Mouse (Mus musculus): ENCODE measurements around the gene Lgals9. TPM values are rescaled to one million over a fixed set of nuclear protein-coding genes. Genes with fewer than 3 reads are reported as not detected.

The Lgals9 gene
- 47.7 and 52.9 TPM in 2 replicates for polyA plus RNA-seq (2014; fragmentation: Nextera tagmentation; extraction: Ambion mirVana)

DNA sequence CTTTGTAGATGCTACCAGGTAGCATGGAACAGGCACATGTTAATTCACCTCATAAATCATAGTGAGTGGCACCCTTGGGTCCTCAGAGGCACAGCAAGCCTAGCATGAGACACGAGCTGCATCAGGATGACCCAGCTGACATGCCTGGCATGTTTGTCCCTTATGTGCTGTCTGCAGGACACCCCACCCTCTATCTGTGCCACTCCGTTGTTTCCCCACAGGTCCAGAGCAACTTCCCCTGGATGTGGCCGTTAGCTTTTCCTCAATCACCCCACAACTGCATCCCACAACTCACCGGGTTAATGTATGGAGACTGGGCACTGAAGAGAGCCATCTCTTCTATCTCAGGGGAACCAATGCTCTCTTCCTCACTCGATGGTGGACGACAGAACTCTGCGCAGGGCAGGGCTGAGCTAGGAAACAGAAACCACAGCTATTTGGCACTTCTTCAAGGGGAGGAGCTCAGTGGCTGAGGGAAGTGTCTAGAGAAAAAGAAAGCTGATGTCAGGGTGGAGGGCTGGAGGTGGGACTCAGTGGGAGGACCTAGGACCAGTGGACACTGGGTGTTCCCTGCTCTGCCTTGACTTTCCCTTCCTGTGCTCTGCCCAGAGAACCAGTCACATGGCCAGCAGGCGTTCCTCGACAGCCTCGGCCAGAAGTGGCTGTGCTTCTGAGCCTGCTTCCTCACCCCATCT lies at the start of gene Lgals9:
TSS of gene Lgals9 (minus strand) at position 464 of the 695 bp plus-strand sequence.
- Histone ChIP-seq H3K4me3 (ENCODE audit: low read depth, low read length) (peak within 1 kb of the TSS; percentile 21; the same call in 1 of the 2 replicates), H3K4me1 (replicated peaks; ENCODE audit: control insufficient read depth, insufficient read depth, low read length) (0 out of 2 replicates have a peak, but pooled peaks cover 8% of the 10 kb centered on the region), H3K9ac (ENCODE audit: low read length) (0 out of 2 replicates have a peak within 1 kb of the TSS, but pooled peaks have one; percentile 10), H3K27ac (ENCODE audit: low read depth) (0 out of 2 replicates have a peak within 1 kb of the TSS, but pooled peaks have one; percentile 7), H3K27me3 (replicated peaks; ENCODE audit: control insufficient read depth, insufficient read depth, low read length) (no peaks in the 10 kb centered on the region), H3K9me3 (ENCODE audit: control insufficient read depth, low read length) (no peaks in the 10 kb centered on the region), H3K4me2 (ENCODE audit: low read length) (peak within 1 kb of the TSS; percentile 36), H3K36me3 (ENCODE audit: control insufficient read depth, insufficient read depth, low read length) (no peaks in the 10 kb centered on the region)
- DNase-seq (ENCODE audit: low spot score) = peak; percentile 61
- no peak for ATAC-seq (replicated peaks; ENCODE audit: low FRiP score, low TSS enrichment, low read depth)
- WGBS = 59% methylated on average over 10 of the region's 10 CpGs

DNA sequence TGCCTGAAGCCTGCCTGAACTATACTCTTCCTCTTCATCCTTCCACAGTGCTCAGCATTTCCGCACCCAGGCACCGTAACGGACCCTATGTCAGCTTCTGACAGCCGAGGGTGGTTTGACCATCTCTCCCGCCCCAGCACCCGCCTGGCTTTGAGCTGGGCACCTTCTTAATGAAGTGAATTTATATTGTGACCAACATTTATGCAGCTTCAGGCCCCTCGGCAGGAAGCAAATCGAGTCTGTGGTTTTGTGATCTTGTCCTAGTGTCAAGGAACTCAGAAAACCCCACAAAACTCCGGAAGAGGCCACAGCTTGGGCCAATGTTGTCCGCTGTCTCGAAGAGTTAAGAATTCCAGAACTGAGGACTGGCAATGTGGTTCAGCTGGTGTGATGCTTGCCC lies 48.9 kb upstream of the Lgals9 start:
- no peak overlapping the region for H3K4me3 ChIP-seq (ENCODE audit: low read depth, low read length)
- ATAC-seq (replicated peaks; ENCODE audit: low FRiP score, low TSS enrichment, low read depth) (no peak), DNase-seq (ENCODE audit: low spot score) (no peak)
- no peak overlapping the region for H3K9ac ChIP-seq (ENCODE audit: low read length)
- peaks cover 8% of the 10 kb centered on the region; the same call in 1 of the 2 replicates for H3K4me1 ChIP-seq (replicated peaks; ENCODE audit: control insufficient read depth, insufficient read depth, low read length)
- no peaks in the 10 kb centered on the region for H3K9me3 ChIP-seq (ENCODE audit: control insufficient read depth, low read length)
- no peaks in the 10 kb centered on the region for H3K27me3 ChIP-seq (replicated peaks; ENCODE audit: control insufficient read depth, insufficient read depth, low read length)
- 88% methylated on average over 11 of the region's 11 CpGs for WGBS
- H3K27ac ChIP-seq (ENCODE audit: low read depth) = no peak overlapping the region
- peaks cover 10% of the 10 kb centered on the region for H3K36me3 ChIP-seq (ENCODE audit: control insufficient read depth, insufficient read depth, low read length)
- no peak overlapping the region for H3K4me2 ChIP-seq (ENCODE audit: low read length)

DNA sequence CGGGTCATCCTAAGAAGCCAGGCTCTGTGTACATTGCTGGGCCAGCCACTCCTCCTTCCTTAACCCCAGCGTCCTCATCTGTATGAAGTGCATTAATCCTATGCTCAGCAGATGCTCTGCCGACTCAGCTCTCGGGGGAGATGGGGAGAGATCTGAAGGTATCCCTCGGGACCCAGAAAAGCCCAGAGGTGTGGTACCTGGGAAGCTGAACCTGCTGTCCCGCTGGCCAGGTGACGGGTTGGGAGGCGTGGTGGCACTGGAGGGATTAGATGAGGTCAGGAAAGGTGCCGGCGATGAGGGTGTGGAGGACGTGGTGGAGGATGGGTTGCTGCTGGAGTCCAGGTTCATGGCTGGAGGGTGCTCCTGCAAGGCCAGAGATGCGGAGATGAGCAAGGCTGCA lies 48.3 kb upstream of the Lgals9 start:
- ATAC-seq (replicated peaks; ENCODE audit: low FRiP score, low TSS enrichment, low read depth) (no peak), DNase-seq (ENCODE audit: low spot score) (no peak)
- Histone ChIP-seq H3K9ac (ENCODE audit: low read length) (no peak overlapping the region), H3K4me1 (replicated peaks; ENCODE audit: control insufficient read depth, insufficient read depth, low read length) (peaks cover 8% of the 10 kb centered on the region; the same call in 1 of the 2 replicates), H3K4me3 (ENCODE audit: low read depth, low read length) (no peak overlapping the region), H3K9me3 (ENCODE audit: control insufficient read depth, low read length) (no peaks in the 10 kb centered on the region), H3K4me2 (ENCODE audit: low read length) (no peak overlapping the region), H3K27ac (ENCODE audit: low read depth) (no peak overlapping the region), H3K36me3 (ENCODE audit: control insufficient read depth, insufficient read depth, low read length) (peaks cover 10% of the 10 kb centered on the region), H3K27me3 (replicated peaks; ENCODE audit: control insufficient read depth, insufficient read depth, low read length) (no peaks in the 10 kb centered on the region)
- 72% methylated on average over 12 of the region's 12 CpGs for WGBS

DNA sequence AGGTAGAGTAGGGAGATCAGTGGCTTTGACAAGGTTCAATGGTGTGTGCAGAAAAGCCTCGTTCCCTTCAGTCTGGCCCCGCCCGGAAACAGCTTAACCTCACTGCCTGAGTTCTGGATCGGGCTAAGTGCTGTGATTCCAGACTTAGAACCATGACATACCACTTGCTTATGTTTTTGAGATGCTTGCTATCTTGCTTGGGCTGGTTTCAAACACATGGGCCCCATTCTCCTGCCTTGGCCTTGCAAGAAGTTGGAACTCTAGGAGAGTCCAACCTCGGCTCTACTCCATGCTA lies 46.7 kb upstream of the Lgals9 start:
- Histone ChIP-seq H3K4me1 (replicated peaks; ENCODE audit: control insufficient read depth, insufficient read depth, low read length) (peaks cover 8% of the 10 kb centered on the region; the same call in 1 of the 2 replicates), H3K36me3 (ENCODE audit: control insufficient read depth, insufficient read depth, low read length) (peaks cover 26% of the 10 kb centered on the region), H3K27me3 (replicated peaks; ENCODE audit: control insufficient read depth, insufficient read depth, low read length) (no peaks in the 10 kb centered on the region), H3K9ac (ENCODE audit: low read length) (no peak overlapping the region), H3K9me3 (ENCODE audit: control insufficient read depth, low read length) (no peaks in the 10 kb centered on the region), H3K4me3 (ENCODE audit: low read depth, low read length) (no peak overlapping the region), H3K27ac (ENCODE audit: low read depth) (no peak overlapping the region), H3K4me2 (ENCODE audit: low read length) (no peak overlapping the region)
- WGBS = 69% methylated on average over 5 of the region's 5 CpGs
- DNase-seq (ENCODE audit: low spot score) (no peak), ATAC-seq (replicated peaks; ENCODE audit: low FRiP score, low TSS enrichment, low read depth) (no peak)

DNA sequence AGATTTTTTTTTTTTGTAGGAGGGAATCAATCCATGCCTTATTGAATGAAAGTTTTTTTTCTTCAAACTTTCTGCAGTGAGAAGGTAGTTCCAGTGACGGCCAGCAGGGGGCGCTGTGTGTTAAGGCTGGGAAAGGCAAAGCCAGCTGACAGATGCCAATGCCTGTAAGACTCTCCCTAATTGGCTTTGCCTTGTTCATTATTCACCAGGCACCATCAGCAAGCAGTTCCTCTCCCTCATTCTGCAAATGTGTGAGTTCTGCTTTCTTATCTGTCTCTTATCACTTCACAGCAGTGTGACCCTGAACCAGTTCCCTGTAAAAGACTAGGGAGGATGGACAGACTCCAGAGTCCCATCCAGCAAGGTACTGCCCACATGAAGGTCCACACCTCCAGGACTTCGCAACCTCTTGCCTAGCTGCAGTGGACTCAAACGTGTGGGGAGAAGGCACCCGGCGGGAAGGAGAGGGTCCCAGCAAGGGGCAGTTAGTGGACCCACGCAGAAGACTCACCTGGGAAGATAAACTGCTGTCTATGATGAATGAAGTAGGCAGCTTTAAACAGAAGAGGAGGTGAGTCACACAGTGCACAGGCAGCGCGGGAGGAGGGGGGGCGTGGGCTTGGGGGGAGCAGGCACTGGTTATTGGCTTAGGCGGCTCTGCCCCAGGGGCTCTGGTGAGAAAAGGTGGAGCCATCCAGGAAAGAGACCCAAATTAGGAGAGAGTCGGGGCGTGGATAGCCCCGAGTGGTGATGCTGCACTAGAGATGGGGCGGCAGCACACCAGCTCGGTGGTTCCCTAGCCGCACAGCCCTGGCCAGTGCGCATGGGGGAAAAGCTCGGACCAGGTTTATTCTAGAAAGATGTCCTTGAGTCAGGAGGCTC lies 46.1 kb upstream of the Lgals9 start:
- no peaks in the 10 kb centered on the region for H3K9me3 ChIP-seq (ENCODE audit: control insufficient read depth, low read length)
- H3K36me3 ChIP-seq (ENCODE audit: control insufficient read depth, insufficient read depth, low read length) = peaks cover 27% of the 10 kb centered on the region
- peak; percentile 98 for DNase-seq (ENCODE audit: low spot score)
- H3K4me1 ChIP-seq (replicated peaks; ENCODE audit: control insufficient read depth, insufficient read depth, low read length) = peaks cover 8% of the 10 kb centered on the region; the same call in 1 of the 2 replicates
- H3K9ac ChIP-seq (ENCODE audit: low read length) = no peak overlapping the region
- H3K27me3 ChIP-seq (replicated peaks; ENCODE audit: control insufficient read depth, insufficient read depth, low read length) = no peaks in the 10 kb centered on the region
- peak; percentile 37; the same call in 1 of the 2 replicates for ATAC-seq (replicated peaks; ENCODE audit: low FRiP score, low TSS enrichment, low read depth)
- no peak overlapping the region for H3K4me2 ChIP-seq (ENCODE audit: low read length)
- 42% methylated on average over 19 of the region's 19 CpGs for WGBS
- H3K4me3 ChIP-seq (ENCODE audit: low read depth, low read length) = no peak overlapping the region
- H3K27ac ChIP-seq (ENCODE audit: low read depth) = no peak overlapping the region

DNA sequence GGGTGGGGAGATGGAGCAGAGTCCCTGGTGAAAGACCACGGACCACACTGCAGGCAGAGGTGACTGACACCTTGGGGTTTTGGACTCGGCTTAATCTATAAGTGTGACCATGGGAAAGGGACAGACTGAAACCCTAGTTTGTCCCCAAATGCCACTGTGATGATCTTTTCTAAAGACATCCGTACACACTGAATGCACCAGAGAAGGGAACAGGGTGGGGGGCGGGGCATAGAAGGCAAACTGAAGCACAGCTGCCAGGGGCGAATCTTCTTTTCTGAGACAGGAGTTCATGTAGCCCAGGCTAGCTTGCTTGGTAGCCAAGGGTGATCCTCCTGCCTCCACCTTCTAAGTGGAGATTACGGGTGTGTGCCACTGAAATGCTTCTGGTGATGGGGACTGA lies 39.0 kb upstream of the Lgals9 start:
- Histone ChIP-seq H3K9ac (ENCODE audit: low read length) (no peak overlapping the region), H3K27me3 (replicated peaks; ENCODE audit: control insufficient read depth, insufficient read depth, low read length) (no peaks in the 10 kb centered on the region), H3K4me3 (ENCODE audit: low read depth, low read length) (no peak overlapping the region), H3K27ac (ENCODE audit: low read depth) (peak overlapping the region; percentile 80), H3K36me3 (ENCODE audit: control insufficient read depth, insufficient read depth, low read length) (peaks cover 36% of the 10 kb centered on the region), H3K4me1 (replicated peaks; ENCODE audit: control insufficient read depth, insufficient read depth, low read length) (peaks cover 14% of the 10 kb centered on the region; the same call in 1 of the 2 replicates), H3K4me2 (ENCODE audit: low read length) (peak overlapping the region; percentile 20), H3K9me3 (ENCODE audit: control insufficient read depth, low read length) (no peaks in the 10 kb centered on the region)
- no peak for DNase-seq (ENCODE audit: low spot score)
- 75% methylated on average over 6 of the region's 6 CpGs for whole genome bisulfite sequencing
- no peak for ATAC-seq (replicated peaks; ENCODE audit: low FRiP score, low TSS enrichment, low read depth)

DNA sequence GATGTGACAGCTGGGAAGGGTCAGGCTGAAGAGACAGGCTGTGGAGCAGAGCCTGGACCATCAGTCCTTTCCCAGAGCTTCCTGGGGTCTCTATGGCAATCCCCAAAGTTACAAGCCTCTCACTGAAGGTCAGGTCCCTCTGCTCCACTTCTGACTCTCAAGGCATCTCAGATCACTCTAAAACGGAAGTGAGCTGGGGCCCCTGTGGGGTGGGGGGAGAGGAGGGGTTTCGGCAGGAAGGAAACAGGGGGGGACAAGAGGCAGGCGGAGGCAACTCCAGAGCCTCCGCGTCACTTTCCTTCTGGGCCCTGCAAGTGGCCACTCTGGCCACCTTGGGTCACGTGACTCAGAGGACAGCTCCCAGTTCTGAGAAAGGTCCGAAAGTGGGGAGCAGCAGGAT lies 38.6 kb upstream of the Lgals9 start:
- ATAC-seq (replicated peaks; ENCODE audit: low FRiP score, low TSS enrichment, low read depth) = no peak
- Histone ChIP-seq H3K4me3 (ENCODE audit: low read depth, low read length) (no peak overlapping the region), H3K36me3 (ENCODE audit: control insufficient read depth, insufficient read depth, low read length) (peaks cover 40% of the 10 kb centered on the region), H3K27me3 (replicated peaks; ENCODE audit: control insufficient read depth, insufficient read depth, low read length) (no peaks in the 10 kb centered on the region), H3K4me1 (replicated peaks; ENCODE audit: control insufficient read depth, insufficient read depth, low read length) (peaks cover 14% of the 10 kb centered on the region; the same call in 1 of the 2 replicates), H3K4me2 (ENCODE audit: low read length) (peak overlapping the region; percentile 20), H3K9me3 (ENCODE audit: control insufficient read depth, low read length) (no peaks in the 10 kb centered on the region), H3K9ac (ENCODE audit: low read length) (0 out of 2 replicates have a peak overlapping the region, but pooled peaks have one; percentile 13), H3K27ac (ENCODE audit: low read depth) (peak overlapping the region; percentile 80)
- DNase-seq (ENCODE audit: low spot score) = peak; percentile 55
- 37% methylated on average over 7 of the region's 7 CpGs for WGBS

DNA sequence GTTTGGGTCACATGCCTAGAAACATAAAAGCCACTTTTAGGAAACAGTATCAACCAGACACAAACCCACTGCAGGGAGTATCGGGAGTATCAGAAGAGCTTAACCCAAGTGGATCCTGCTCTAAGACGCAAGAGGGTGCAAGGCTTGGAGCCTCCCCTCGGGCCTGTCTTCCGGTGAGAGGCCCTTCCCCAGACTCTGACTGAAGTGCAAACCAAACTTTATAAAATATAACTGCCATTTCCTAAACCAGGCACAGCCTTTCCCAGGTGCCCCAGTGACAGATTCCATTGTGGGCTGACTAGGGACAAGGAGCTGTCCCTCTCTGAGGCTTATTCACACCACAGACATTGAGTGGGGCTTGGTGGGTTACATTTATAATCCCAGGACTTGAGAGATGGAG lies 38.1 kb upstream of the Lgals9 start:
- no peaks in the 10 kb centered on the region for H3K9me3 ChIP-seq (ENCODE audit: control insufficient read depth, low read length)
- H3K36me3 ChIP-seq (ENCODE audit: control insufficient read depth, insufficient read depth, low read length) = peaks cover 42% of the 10 kb centered on the region
- H3K9ac ChIP-seq (ENCODE audit: low read length) = no peak overlapping the region
- 58% methylated on average over 4 of the region's 4 CpGs for WGBS
- H3K4me2 ChIP-seq (ENCODE audit: low read length) = peak overlapping the region; percentile 20; the same call in 1 of the 2 replicates
- H3K4me1 ChIP-seq (replicated peaks; ENCODE audit: control insufficient read depth, insufficient read depth, low read length) = peaks cover 14% of the 10 kb centered on the region; the same call in 1 of the 2 replicates
- ATAC-seq (replicated peaks; ENCODE audit: low FRiP score, low TSS enrichment, low read depth) (no peak), DNase-seq (ENCODE audit: low spot score) (no peak)
- no peak overlapping the region for H3K4me3 ChIP-seq (ENCODE audit: low read depth, low read length)
- peak overlapping the region; percentile 80 for H3K27ac ChIP-seq (ENCODE audit: low read depth)
- no peaks in the 10 kb centered on the region for H3K27me3 ChIP-seq (replicated peaks; ENCODE audit: control insufficient read depth, insufficient read depth, low read length)

Data from intestine, embryonic 14.5 days (tissue).